ENCODE assay signal across 14 mouse cellular contexts in genomic region chr16:18938321-18939082, GRCm38 (mm10).
"Had no signal": no experiment of that assay in that cellular context is flagged by ENCODE, and none has a peak within 500 bp of the region (broad histone marks: within the 10 kb centered on the region; RNA-seq: fewer than 3 reads in every experiment).

No protein-coding gene starts in this region.

- H3K27ac ChIP-seq: liver, embryonic 15.5 days; macrophage had no signal

- H3K9me3 ChIP-seq: liver, embryonic 15.5 days; megakaryocyte, embryonic 14.5 days had no signal

- H3K27me3 ChIP-seq: liver, embryonic 15.5 days; megakaryocyte, embryonic 14.5 days had no signal

- ATAC-seq: midbrain, embryonic 16.5 days had no signal

- H3K4me3 ChIP-seq: liver, embryonic 15.5 days; megakaryocyte, embryonic 14.5 days had no signal

- H3K4me2 ChIP-seq: liver, embryonic 11.5 days; liver, embryonic 15.5 days; midbrain, embryonic 11.5 days had no signal

- H3K9ac ChIP-seq: liver, embryonic 15.5 days had no signal

- H3K4me1 ChIP-seq: liver, embryonic 15.5 days had no signal

- DNase-seq: kidney, adult 18-20 months; kidney, postnatal 10 days; left cerebral cortex, postnatal 4 days; lung, adult 2 months; lung, postnatal 10 days; retina, postnatal 1 day; right cerebral cortex, postnatal 14 days; thymus, postnatal 36 days had no signal
